Mouse (Mus musculus) kidney, postnatal 36 days (tissue): ENCODE data around the gene Olfr1111.
"Not testable (repeated sequence)": the region's sequence is repeated elsewhere in the genome, so short reads cannot be mapped to it uniquely, and the experiment has no call there.

Source experiments
- DNase-seq, 2 experiments: peaks; one replicate each; pipeline ENCODE4 v3.0.0; 2021 to 2022; ENCODE audit warnings: mixed read lengths in 2 of 2

Gene Olfr1111

DNA sequence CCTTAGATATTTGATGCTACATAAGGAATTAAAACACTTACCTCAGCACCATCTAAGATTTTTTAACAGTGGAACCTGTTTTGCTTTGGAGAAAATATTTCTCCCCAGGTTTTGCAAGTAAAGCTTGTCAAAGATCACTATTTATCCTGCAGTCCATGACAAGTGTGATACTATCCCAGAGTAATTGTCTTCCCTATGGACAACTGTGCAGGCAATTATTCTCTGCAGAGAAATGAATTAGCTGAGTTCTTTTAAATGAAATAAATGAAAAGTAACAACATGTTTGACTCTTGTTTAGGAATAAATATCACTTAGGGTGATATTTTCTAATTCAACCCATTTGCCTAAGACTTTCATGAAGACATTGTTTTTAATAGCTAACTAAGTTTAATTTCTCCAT lies at the start of gene Olfr1111:
Gene Olfr1111, minus strand, starts transcription at position 101 of the 400 bp plus-strand sequence.
- DNase-seq, result no peak

DNA sequence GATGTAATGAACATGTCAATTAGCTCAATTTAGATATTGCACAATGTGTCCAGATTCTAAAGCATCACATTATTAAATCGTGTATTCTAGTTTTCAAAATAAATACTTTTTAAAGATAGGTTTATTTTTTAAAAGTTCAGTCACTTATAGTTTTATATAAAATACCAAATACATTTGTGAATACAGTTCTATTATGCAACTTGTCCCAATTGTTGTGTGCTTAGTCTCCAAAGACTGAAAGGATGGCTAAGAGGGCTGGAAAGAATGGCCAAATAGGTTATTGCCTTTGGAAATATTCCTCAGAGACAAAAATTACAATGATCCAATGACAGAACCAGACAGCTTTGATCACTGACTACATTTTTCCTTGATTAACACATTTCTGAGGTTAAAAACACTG lies 35.1 kb upstream of the Olfr1111 start, which contains the start of gene Olfr1112:
Gene Olfr1112, plus strand, starts transcription at position 301 of the 400 bp plus-strand sequence.
- DNase-seq, result no peak

- not testable (repeated sequence) for DNase-seq
These were observed 15.3 kb upstream of the Olfr1111 start for GRCm38 (mm10) chr2:87167731-87168130.

GRCm38 (mm10) chr2:87140200-87140599 lies 12.2 kb downstream of the Olfr1111 start, which contains the start of gene Olfr1110:
Gene Olfr1110 (minus strand): TSS chr2:87140300.
- DNase-seq, result no peak

DNA sequence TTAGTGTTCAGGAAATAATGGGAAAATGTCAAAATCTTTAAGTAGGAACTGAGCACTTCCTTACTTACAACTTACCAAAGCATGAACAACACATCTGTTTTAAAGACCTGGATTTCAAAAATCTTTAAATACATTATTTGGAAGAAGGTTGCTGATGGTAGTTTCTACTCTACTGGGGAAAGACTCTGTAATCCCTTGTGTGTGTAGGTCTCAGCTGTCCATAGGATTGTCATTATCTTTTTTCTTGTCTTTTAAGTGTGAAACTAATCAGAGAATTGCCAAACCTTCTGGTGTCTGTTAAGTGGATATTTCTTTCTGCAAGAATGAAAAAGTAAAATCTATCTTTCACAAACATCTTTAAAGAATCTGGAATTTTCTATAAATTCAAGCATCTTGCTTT lies 38.0 kb downstream of the Olfr1111 start, which contains the start of gene Olfr259:
Gene Olfr259, minus strand, starts transcription at position 101 of the 400 bp plus-strand sequence.
- no peak for DNase-seq
